Mouse (Mus musculus) splenic B cell, adult 2 months (primary cell): ENCODE measurements around the gene Spint2.

ENCODE experiments used
- DNase-seq: peaks from one replicate; pipeline ENCODE4 v3.0.0-alpha.2; 2011; ENCODE audit warnings: low read depth, low spot score
- H3K27me3 ChIP-seq: 2 replicates; pipeline ENCODE4 v1.6.1; 2012; ENCODE audit warnings: mild to moderate bottlenecking, low read length, moderate library complexity, mixed read lengths; ENCODE audit not compliant: control insufficient read depth, poor library complexity, insufficient read depth, severe bottlenecking
- H3K36me3 ChIP-seq: 2 replicates; pipeline ENCODE4 v1.6.1; 2012; ENCODE audit warnings: mild to moderate bottlenecking, low read length, moderate library complexity, mixed read lengths; ENCODE audit not compliant: control insufficient read depth, poor library complexity, insufficient read depth, severe bottlenecking

Gene Spint2

GRCm38 (mm10) chr7:29281201-29282073 is at the start of gene Spint2:
Spint2 (minus strand) TSS chr7:29281912.
- peak; percentile 72 for DNase-seq
- H3K36me3 ChIP-seq, result no peaks in the 10 kb centered on the region

GRCm38 (mm10) chr7:29328984-29329383 is 47.3 kb upstream of the Spint2 start:
- H3K27me3 ChIP-seq, result no peaks in the 10 kb centered on the region
- DNase-seq, result no peak
- peaks cover 4% of the 10 kb centered on the region for H3K36me3 ChIP-seq

More at GRCm38 (mm10) chr7:29281201-29282073, at the start of gene Spint2:
- H3K27me3 ChIP-seq, result no peaks in the 10 kb centered on the region

- no peak for DNase-seq
- Histone ChIP-seq H3K36me3 (peaks cover 4% of the 10 kb centered on the region), H3K27me3 (no peaks in the 10 kb centered on the region)
Measured at GRCm38 (mm10) chr7:29327087-29327486, 45.4 kb upstream of the Spint2 start.

GRCm38 (mm10) chr7:29319337-29320307 is 37.9 kb upstream of the Spint2 start:
- DNase-seq, result no peak
- Histone ChIP-seq H3K36me3 (peaks cover 4% of the 10 kb centered on the region; the same call in 1 of the 2 replicates), H3K27me3 (no peaks in the 10 kb centered on the region; the same call in 1 of the 2 replicates)

GRCm38 (mm10) chr7:29318115-29318911 is 36.6 kb upstream of the Spint2 start:
- Histone ChIP-seq H3K27me3 (no peaks in the 10 kb centered on the region; the same call in 1 of the 2 replicates), H3K36me3 (peaks cover 4% of the 10 kb centered on the region; the same call in 1 of the 2 replicates)
- DNase-seq, result no peak

- no peaks in the 10 kb centered on the region; the same call in 1 of the 2 replicates for H3K27me3 ChIP-seq
- peaks cover 4% of the 10 kb centered on the region; the same call in 1 of the 2 replicates for H3K36me3 ChIP-seq
- no peak for DNase-seq
Measured at GRCm38 (mm10) chr7:29317558-29317957, 35.8 kb upstream of the Spint2 start.

- Histone ChIP-seq H3K36me3 (peaks cover 4% of the 10 kb centered on the region; the same call in 1 of the 2 replicates), H3K27me3 (no peaks in the 10 kb centered on the region; the same call in 1 of the 2 replicates)
- no peak for DNase-seq
Measured at GRCm38 (mm10) chr7:29316976-29317375, 35.3 kb upstream of the Spint2 start.

GRCm38 (mm10) chr7:29316137-29316734 is 34.5 kb upstream of the Spint2 start:
- H3K27me3 ChIP-seq, result no peaks in the 10 kb centered on the region; the same call in 1 of the 2 replicates
- peaks cover 1% of the 10 kb centered on the region; the same call in 1 of the 2 replicates for H3K36me3 ChIP-seq
- DNase-seq, result no peak

- Histone ChIP-seq H3K36me3 (no peaks in the 10 kb centered on the region), H3K27me3 (no peaks in the 10 kb centered on the region; the same call in 1 of the 2 replicates)
- DNase-seq, result no peak
Measured at GRCm38 (mm10) chr7:29314844-29315628, 33.3 kb upstream of the Spint2 start.

GRCm38 (mm10) chr7:29313572-29314261 is 32.0 kb upstream of the Spint2 start:
- no peak for DNase-seq
- Histone ChIP-seq H3K36me3 (no peaks in the 10 kb centered on the region), H3K27me3 (no peaks in the 10 kb centered on the region; the same call in 1 of the 2 replicates)

GRCm38 (mm10) chr7:29313051-29313450 is 31.3 kb upstream of the Spint2 start:
- no peaks in the 10 kb centered on the region for H3K36me3 ChIP-seq
- DNase-seq, result no peak
- H3K27me3 ChIP-seq, result no peaks in the 10 kb centered on the region; the same call in 1 of the 2 replicates

- Histone ChIP-seq H3K27me3 (no peaks in the 10 kb centered on the region), H3K36me3 (no peaks in the 10 kb centered on the region)
- DNase-seq, result no peak
Measured at GRCm38 (mm10) chr7:29309749-29310148, 28.0 kb upstream of the Spint2 start.
